Mouse (Mus musculus) adrenal gland, adult 2 months (tissue): Measurements from ENCODE around the gene St6galnac3. TPM values are rescaled to one million over a fixed set of nuclear protein-coding genes. Genes with fewer than 3 reads are reported as not detected.

Experiments
- DNase-seq: peaks from one replicate; pipeline ENCODE4 v3.0.0; 2021
- polyA plus RNA-seq: library from polyadenylated mRNA; depleted of rRNA; stranded (reverse); fragments of >200 nt; gene quantifications from 2 replicates; pipeline ENCODE4 v1.2.3, GENCODE M21; 2012
- total RNA-seq, 2 experiments: library from RNA; stranded (reverse); gene quantifications; 2 replicates each; pipeline ENCODE4 v1.2.3; 2021

Gene St6galnac3
- total and polyA plus RNA-seq, 3 experiments = 0.40 to 16.9 (median 7.9) TPM

DNA sequence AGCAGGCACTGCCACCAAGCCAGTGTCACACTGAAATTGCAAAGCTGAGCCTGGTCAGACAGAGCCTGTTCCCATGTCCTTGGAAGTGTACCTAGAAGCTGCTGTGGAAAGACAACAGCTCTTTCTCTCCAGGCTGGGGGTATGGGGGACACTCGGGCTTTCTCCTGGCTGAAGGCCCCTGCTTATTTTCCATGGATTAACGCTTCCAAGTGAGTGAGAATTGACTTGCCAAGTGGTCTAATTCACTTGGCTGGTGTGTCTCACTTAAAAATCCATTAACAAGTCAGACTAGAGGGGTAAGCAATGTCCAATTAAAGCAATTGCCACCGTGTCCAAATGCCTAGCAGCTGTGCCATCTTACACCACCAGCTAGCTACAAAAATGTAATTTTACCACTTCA is 140.1 kb downstream of the St6galnac3 start:
- no peak for DNase-seq

DNA sequence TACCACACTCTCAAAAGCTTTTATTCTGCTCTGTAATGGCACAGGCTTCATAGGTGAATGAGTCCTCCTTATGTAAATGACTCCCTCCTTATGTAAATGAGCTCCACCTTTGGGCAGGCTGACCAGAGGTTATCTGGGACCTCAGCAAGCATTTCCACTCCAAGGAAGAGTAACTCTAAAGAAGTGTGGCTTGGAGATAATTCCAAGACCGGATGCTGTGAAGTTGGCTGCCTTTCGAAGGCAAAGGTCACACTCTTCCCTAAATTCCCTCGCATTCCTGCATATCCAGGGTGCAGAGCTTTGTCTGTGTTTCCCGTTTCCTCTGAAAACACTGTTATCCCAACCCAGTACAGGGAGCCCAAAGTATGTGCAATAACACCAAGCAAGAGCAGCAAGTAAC is 142.9 kb downstream of the St6galnac3 start:
- DNase-seq = no peak

DNA sequence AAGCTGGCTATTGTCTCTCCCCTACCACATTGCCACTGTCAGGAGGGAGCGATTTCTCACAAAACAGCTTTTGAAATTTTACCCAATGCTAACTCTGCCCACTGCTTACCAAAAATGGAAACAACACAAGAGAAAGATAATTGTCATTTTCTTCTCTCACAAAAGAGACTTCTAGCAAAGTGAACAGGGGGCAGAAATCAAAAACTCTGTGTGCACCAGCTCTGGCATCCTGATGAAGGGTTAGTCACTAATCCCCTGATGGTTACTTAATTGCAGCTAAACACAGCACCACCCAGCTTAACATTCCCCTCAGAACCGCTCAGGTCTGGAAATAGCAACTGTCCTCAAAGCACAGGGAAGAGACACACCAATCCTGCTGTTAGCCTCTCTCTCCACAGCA is 144.3 kb downstream of the St6galnac3 start:
- DNase-seq = no peak

DNA sequence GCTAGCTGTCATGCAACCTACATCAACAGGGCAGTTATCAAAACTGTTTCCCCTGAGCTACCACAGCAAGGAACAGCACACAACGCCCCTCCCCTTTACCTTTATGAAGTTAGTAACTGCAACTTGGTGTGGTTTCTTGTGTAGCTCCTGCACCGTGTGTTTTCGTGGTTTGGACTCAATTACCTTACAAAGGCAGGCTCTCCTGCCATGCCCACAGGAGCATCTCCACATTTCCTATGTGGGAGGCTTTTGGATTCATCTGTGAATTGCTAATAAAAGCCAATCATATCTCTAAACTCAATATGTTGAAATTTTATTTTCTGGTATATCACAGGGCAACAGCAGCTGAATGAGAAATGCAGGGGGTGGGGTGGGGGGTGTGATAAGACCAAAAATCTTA is 144.8 kb downstream of the St6galnac3 start:
- DNase-seq = no peak

DNA sequence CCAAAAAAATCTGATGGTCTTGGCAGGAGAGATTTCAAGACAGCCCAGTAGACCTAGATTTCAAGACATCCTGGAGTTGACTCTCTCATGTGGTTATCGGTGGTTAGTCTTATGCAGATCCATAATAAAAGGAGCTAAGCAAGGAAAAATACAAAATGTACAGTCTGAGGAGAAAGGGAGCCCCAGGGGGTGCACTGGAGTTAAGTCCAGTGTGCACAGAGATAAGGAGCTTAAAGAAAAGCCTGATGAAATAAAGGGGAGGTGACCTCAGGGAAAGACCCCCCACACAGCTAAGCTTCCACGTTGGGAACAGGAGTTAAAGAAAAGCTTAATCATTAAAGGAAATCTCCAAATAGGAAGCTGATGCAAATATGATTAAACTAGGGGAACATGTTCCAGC is 147.7 kb downstream of the St6galnac3 start:
- DNase-seq = no peak

DNA sequence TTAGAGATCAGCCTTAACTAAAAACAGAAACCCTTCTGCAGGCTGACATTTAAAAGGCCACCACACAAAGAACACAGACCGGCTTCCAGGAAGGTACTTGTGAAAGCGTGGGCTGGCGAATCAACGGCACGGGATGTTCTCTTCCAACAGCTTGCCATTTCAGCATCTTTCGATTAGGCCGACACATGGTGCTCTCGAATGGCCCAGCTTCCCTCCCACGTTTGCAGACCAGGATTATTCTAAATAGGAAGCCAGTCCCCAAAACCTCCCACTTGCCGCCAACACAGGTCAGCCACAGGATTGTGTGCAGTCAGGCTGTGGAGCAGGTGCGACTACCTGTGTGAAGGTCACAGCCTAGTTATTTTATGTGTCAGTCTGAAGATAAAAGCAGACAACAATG is 153.8 kb downstream of the St6galnac3 start:
- no peak for DNase-seq

DNA sequence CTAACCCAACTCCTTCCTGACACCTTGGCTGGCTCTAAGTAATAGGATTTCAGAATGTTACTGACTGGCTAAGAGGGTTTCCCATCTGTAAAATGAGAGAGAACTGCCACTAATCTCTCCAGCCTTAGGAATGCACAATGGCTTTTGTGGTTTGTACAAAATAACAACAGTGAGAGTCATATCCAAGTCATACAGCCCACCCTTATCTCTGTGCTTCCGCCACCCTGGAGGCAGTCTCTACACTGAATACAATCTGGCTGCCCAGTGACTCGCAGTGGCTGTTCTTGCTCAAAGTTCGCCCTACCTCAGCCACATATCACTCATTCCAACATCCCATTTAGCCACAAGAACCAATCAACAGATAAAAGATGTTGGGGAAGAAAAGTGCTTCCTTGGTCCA is 156.2 kb downstream of the St6galnac3 start:
- no peak for DNase-seq

DNA sequence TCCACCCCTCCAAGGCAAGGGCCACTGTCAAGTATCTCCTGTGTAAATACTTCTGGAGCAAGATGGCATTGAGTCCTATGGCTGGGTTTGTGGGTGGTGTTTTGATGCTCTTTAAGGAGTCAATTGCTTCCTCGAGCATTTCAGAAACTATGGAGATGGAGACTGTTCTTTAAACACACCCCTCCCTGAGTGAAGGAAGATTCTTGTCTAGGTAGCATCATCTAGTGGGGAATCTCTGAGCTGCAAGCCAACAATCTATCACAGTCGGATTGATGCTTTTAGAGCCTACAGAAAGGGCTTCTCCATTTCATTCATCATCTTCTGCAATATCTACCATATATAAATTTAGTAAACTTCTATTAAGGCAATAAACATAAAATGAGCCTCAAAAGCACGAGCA is 157.1 kb downstream of the St6galnac3 start:
- no peak for DNase-seq

DNA sequence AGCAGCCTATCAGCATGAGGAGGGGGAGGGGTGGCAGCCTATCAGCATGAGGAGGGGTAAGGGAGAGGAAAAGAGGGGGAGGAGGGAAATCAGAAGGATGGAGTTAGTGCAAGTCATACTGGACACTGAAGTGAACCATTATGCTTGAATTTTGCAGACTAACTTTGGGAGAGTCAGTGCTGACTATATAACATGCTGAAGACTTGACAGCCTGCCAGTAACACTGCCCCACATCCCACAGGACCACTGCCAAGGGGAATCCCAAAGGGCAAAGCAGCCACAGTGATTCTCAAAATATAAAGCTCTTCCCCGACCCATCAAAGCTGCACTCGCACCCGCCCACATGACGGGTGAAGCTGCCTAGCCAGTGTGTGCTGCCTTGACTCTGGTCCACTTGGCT is 157.5 kb downstream of the St6galnac3 start:
- no peak for DNase-seq

DNA sequence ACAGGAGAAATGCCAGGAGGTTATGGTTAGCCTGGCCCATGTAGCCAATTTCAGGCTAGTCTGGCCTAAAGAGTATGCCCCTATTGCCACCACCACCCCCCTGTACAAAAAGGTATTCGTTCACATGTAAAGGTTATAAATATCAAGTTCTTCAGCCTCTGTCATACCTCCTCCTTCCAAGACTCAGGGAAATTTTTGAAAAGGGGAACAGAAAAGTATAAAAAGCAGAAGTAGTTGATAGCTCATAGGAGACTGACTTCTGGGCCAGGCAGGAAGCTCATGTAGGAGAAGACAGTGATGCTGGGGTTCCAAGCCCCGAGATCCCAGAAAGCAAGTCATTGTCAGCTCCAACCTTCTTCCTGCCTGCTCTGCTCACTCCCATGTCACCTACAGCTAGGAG is 158.9 kb downstream of the St6galnac3 start:
- DNase-seq = no peak

DNA sequence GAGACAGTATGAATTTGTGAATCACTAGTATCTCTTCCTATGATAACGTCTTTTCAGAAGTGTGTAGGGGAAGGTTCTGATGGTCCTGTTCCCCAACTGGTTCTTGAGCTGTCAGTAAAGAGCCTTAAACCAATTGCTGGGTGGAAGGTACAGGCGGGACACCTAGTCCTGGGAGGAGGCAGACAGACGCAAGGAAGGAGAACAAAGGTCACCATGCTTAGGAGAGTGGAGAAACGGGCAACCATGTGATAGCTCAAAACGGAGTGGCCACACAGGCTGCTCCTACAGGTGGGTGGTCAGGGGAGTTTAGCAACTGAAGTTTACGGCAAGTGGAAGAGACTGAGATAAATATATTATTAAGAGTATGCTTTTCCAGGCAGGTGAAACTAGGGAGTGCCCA is 164.1 kb downstream of the St6galnac3 start:
- DNase-seq = no peak

DNA sequence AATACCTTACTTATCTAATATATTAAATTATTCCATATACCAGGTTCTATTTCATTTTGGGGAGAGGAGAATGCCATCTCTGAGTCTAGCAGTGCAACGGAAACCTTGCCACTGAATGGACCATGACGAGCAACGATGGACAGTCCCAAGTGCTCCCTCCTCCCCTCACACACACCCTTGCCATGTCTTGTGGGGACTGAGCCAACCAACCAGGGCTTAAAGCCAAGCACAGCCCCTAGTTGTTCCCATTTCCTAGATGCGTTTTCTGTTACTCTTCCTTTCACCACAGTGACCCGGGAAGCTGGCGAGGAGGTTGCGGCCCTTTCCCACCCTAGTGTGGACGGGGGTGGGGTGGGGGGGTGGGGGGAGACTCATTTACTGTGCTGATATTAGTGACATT is 165.4 kb downstream of the St6galnac3 start:
- DNase-seq = no peak

DNA sequence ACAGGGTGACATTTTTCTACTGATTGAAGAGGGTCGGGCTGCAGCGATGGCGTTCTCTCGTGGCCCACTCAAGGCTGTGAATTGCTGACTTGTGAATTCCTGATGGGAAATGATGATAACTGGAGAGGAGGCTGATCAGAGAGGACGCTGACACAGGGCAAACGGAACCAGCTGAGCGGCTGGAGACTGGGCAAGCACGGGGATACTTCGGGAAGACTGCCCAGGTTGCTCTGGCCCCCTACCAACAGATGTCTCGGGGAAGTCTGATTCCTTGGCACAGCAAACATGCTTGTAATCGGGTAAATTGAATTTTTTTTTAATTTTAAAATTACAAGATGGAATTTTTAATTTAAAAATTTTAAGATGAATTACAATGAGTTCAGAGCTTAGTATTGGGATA is 168.4 kb downstream of the St6galnac3 start:
- no peak for DNase-seq

DNA sequence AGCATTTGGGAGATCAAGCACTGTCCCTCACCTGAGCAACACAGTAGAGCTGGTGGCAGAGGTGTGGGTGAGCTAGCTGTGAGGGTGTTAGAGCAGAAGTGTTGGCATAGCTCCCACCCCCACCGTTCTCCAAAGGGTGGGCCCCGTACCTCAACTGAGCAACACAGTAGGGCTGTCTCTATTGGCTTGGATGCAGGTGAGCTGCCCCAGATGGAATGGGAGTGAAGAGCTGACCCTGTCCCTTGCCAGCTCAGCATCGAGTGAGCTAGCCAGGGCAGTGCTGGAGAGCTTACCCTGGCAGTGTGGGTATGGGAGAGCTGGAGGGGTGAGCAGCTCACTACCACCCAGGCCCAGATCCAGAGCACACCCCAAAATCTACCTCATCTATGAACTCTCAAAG is 171.3 kb downstream of the St6galnac3 start:
- DNase-seq = no peak

DNA sequence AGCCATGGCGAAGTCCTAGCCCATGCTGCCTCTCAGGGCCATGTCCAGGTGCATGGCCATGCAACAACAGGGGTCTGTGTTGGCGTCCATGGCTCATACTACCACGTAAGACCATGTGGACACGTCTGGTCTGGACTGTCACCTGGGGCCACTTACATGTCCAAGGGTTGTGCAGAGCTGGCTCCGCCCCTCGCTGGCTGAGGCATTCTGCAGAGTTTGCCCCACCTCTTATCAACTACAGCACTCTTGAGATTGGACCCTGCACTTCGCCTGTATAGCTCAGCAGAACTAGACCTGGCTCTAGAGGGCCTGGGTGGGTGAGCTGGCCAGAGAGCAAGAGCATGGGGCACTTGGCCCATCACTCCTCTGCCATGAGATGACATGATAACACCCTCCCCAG is 171.7 kb downstream of the St6galnac3 start:
- no peak for DNase-seq

DNA sequence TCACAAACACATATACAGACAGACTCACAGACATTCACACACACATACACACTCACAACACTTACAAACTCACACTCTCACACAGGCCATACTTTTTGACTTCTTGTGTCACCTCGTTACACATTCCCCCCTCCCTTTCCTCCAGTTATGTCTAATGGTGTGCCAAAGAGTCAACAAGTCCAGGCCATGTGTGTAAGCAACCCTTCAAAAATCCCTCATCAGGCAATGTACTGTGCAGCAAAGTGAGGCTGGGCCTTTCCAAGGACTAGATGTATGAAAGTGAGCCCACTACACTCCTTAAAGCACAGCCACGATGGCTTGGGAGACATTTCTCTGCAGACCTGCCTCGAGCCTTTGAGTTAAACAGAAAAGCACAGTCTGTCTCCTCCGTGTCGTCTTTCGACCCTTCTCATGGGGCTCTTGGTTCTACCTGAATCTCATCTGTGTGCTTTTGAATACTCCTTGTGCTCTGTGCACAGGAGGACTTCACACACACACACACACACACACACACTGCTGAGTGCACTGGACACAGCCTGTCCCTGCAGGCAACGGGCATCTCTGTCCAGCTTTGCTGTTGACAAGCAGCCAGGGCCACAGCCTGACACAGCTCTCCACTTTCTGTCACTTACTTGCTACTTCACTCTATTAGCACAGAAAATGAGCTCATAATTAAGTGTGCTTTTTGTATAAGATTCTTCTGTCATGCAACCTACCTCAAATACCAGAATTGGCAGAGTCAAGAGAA is 177.9 kb downstream of the St6galnac3 start:
- no peak for DNase-seq

DNA sequence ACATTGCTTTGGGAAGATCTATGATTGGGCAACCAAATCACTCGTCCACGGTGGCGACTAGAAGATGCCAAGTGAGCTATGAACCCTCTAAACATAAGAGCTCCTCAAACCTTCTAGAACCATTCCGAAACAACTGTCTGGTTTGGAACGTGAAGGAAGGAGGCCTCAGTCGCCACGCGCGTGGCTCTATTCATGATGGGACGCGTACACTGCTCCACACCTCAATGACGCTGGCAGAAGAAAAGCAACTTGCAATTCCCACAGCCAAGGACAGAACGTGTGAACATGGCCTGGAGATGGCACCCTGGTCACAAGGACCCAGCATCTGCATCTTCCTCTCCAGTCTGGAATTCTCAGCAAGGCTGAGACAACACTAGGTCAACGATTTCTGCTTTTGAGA is 185.1 kb downstream of the St6galnac3 start:
- no peak for DNase-seq

DNA sequence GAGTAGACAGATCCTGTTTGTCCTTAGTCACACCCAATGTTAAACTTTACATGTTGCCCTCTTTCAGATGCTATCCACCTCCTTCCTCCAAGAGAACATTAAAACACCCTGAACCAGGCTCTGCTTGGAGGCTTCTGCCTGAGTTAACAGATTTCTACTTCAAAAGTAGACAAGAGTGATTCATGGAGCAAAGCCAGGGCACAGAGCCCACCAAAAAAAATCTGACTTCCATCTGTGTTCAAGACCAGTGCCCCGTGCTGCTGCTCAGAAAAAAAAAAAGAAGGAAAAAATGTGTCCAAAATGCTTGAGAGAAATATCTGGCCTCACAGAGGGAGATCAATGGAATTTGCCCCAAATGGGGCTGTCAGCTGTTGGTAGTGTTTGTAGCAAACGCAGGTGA is 186.6 kb downstream of the St6galnac3 start:
- DNase-seq = no peak

DNA sequence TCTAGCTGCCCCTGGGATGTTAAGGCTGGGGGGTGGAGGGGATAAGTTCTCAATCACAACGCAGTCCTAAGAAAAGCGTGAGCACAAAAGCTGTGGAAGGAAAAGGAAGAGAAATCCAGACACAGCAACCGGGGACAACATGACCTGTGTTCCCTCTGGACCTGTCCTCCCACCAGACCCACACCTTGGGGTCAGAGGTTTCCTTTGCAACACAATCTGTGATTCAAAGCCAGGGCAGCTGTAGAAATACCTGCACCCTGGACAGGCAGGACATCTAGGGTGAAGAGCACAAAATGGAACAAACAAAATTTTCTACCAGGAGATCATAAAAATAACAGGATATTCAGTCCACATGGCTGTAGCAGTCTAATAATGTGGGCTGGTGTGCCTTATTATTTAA is 187.5 kb downstream of the St6galnac3 start:
- no peak for DNase-seq

DNA sequence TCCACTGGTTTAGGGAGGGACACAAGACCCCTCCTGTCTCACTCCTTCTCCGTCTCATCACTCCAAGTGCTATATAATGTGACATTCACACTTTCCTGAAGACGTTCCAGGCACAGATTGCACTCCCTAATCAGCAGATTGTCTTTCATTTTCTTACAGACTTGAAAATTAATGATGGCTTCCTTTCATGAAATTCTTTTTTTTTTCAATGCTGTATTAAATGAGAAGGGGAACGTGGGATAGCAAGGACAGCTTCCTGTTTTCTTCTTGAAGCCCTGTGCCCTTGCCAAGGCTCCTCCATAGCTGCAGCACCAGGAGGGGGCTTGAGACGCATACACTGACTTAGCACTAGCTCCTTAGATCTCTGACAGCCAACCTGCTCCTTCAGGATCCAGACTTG is 188.7 kb downstream of the St6galnac3 start:
- DNase-seq = no peak

DNA sequence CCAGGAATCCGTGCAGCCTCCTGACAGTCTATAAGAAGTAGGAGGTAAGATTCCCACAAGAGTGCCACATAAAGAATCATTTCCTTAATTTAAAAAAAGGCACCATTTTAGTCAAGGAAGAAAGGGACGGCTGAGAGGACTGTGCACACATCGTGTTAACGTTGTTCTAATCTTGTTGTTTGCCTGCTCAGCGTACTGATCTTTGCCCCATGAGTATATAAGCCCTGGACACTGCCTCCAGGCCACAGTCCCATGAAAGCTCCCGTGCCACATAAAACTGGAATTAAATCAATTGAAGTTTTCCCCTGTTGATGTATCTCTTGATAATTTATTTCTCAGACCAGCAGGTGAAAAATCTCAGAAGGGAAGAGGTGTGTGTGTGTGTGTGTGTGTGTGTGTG is 195.8 kb downstream of the St6galnac3 start:
- DNase-seq = no peak

DNA sequence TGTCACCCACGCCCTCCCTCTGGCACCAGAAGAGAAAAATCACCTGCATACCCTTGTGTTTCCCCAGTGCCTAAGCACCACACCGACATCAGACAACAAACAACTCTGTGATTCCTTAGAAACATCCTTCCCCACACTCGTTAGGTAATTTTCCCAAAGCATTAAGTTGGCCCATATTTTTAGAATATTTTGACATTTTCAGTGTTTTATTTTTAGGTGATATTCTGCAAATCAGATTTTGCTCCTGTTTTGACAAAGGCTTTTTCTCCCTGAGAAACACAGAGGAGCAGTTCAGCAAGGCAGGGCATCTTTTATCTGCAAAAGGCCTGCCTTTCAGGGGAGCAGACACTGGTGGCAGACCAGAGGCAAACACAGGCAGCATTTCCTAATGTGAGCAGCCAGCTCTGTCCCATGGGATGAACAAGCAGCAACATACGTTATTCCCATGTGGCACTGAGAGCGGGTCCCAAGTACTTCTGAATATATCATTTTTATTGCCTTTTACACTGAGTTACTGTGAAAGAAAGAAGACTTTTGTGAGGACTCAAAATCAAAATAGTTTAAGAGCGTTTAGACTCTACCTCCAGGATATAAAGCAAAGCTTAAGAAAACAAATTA is 199.7 kb downstream of the St6galnac3 start:
- no peak for DNase-seq

DNA sequence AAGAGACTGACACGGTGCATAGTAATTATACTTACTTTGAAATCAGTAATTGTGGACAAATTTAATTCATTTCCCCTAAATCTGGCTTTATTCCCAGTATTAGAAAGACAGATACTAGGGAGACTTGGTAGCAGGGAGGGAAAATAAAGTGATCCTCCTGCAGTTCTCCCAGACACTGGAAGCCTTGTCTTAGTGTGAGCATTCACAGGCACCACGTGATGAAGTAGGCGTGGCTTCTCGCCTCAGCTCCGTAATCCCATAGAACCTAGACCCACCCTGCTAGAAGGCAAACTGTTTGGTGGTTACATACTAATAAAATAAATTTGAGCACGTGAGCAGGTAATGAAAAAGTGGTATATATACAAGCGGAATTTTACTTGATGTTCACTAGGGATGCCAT is 208.1 kb downstream of the St6galnac3 start:
- DNase-seq = no peak

DNA sequence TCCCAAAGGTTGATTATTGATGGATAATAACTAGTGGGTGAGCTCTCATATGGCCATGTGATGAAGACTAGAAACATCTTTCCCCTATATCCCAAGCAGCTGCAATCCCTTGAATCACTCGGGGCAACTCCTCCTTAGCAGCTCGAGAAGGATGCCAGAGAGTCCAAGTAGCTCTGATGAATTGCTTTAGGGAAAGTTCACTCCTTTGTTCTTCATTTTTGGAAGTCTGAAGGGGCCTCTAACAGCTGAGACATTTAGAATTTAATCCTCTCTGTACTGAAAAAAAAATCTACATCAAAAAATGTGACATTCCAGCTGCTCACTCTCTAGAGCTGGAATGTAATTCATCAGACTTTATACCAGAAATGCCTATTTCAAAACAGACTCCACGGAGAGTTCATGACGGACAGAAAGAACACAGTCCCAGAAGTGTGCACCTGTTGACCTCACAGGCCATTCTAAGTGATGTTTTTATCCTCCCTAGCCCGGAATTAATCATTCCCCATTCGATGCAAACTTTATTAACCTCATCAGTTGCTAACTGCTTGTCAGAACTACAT is 211.4 kb downstream of the St6galnac3 start:
- no peak for DNase-seq
